Mouse (Mus musculus) lung, postnatal 4 days (tissue): ENCODE data around the gene Trib2.

Source experiments
- DNase-seq, 2 experiments: peaks; one replicate each; pipeline ENCODE4 v3.0.0; 2021

Trib2 gene

GRCm38 (mm10) chr12:15816740-15817178 is at the start of gene Trib2:
TSS of gene Trib2 (minus strand) at chr12:15816922.
- DNase-seq: peak; percentile 93 to 96

GRCm38 (mm10) chr12:15858005-15858404 is 41.3 kb upstream of the Trib2 start:
- no peak for DNase-seq

GRCm38 (mm10) chr12:15855891-15856290 is 39.2 kb upstream of the Trib2 start:
- no peak for DNase-seq

GRCm38 (mm10) chr12:15852781-15853180 is 36.1 kb upstream of the Trib2 start:
- DNase-seq: no peak

GRCm38 (mm10) chr12:15852031-15852430 is 35.3 kb upstream of the Trib2 start:
- no peak for DNase-seq

- peak; percentile 70 to 84 for DNase-seq
Measured at GRCm38 (mm10) chr12:15850441-15850895, 33.7 kb upstream of the Trib2 start.

- peak; percentile 27 to 43 for DNase-seq
Measured at GRCm38 (mm10) chr12:15849861-15850294, 33.2 kb upstream of the Trib2 start.

- no peak for DNase-seq
Measured at GRCm38 (mm10) chr12:15848391-15848790, 31.7 kb upstream of the Trib2 start.

GRCm38 (mm10) chr12:15844701-15845100 is 28.0 kb upstream of the Trib2 start:
- no peak for DNase-seq

- DNase-seq: no peak
Measured at GRCm38 (mm10) chr12:15840864-15841557, 24.3 kb upstream of the Trib2 start.

GRCm38 (mm10) chr12:15838201-15838600 is 21.5 kb upstream of the Trib2 start:
- DNase-seq: no peak

GRCm38 (mm10) chr12:15837566-15837965 is 20.8 kb upstream of the Trib2 start:
- DNase-seq: no peak

GRCm38 (mm10) chr12:15832674-15833052 is 15.9 kb upstream of the Trib2 start:
- no peak for DNase-seq

- no peak for DNase-seq
Measured at GRCm38 (mm10) chr12:15831941-15832673, 15.4 kb upstream of the Trib2 start.

- DNase-seq: no peak
Measured at GRCm38 (mm10) chr12:15830750-15831149, 14.0 kb upstream of the Trib2 start.

GRCm38 (mm10) chr12:15828815-15829398 is 12.2 kb upstream of the Trib2 start:
- no peak for DNase-seq

GRCm38 (mm10) chr12:15821019-15821418 is 4.3 kb upstream of the Trib2 start:
- no peak for DNase-seq

GRCm38 (mm10) chr12:15817365-15817764 is 643 bp upstream of the Trib2 start:
- DNase-seq: no peak

- peak in 1 of 2 experiments; percentile 61 for DNase-seq
Measured at GRCm38 (mm10) chr12:15816254-15816605, 492 bp downstream of the Trib2 start.

GRCm38 (mm10) chr12:15815576-15816253 is 1.0 kb downstream of the Trib2 start:
- DNase-seq: peak; percentile 78 to 83

- DNase-seq: peak; percentile 39 to 51
Measured at GRCm38 (mm10) chr12:15815170-15815575, 1.5 kb downstream of the Trib2 start.

GRCm38 (mm10) chr12:15814249-15815081 is 2.3 kb downstream of the Trib2 start:
- DNase-seq: peak; percentile 42
